Mouse (Mus musculus): Measurements from ENCODE around the gene Plekhm1. TPM values are rescaled to one million over a fixed set of nuclear protein-coding genes. Genes with fewer than 3 reads are reported as not detected.

Gene Plekhm1
- polyA plus RNA-seq (2014; fragmentation: Illumina TruSeq; extraction: RNeasy Lipid Tissue Mini Kit (QIAGEN cat#74804); ENCODE audit: low read depth, low replicate concordance), result 2.6 TPM

DNA sequence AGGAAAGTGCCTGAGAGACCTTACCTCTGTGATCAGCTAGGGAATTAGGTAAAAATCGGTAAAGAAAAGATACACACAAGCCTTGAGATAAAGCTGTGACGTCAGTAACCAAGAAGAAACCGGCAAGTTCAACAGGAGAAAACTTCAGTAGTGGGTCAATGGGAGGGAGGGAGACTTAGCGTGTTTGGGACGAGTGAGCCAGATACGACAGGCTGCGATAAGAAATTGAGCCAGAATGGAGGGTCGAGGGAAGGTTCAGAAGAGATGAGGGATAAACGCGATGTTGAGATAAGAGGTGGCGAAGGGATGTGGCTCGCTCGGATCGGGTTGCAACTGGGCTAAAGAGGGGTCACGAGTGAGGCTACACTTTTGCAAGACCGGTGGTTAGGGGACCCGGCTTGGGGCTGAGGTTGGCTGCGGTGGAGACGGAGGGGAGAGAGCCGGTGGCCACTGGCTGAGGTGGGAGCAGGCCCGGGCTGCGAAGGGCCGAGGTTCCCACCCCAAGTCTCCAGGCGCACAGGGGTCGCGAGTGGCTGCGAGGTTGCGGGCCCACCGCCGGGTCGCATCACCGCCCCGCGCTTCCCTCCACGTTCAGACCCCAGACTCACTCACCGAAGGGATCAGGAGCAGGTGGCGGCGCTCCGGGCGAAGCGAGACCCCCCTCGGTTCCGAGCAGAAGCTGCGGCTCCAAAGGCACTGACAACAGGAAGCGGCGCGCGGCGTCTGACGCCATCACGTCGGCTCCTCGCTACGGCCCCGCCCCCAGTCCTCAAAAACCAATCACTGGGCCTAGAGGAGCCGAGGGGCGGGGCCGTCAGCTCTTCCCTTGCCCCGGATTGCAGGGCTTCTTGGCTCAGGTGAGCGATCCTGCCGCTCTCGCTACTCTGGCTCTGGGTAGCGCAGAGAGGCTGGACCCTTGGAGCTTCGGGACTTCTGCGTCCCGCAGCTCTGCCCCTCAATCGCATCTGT is at the start of gene Plekhm1:
Gene Plekhm1 (minus strand): TSS at position 707 of the 969 bp plus-strand sequence.

DNA sequence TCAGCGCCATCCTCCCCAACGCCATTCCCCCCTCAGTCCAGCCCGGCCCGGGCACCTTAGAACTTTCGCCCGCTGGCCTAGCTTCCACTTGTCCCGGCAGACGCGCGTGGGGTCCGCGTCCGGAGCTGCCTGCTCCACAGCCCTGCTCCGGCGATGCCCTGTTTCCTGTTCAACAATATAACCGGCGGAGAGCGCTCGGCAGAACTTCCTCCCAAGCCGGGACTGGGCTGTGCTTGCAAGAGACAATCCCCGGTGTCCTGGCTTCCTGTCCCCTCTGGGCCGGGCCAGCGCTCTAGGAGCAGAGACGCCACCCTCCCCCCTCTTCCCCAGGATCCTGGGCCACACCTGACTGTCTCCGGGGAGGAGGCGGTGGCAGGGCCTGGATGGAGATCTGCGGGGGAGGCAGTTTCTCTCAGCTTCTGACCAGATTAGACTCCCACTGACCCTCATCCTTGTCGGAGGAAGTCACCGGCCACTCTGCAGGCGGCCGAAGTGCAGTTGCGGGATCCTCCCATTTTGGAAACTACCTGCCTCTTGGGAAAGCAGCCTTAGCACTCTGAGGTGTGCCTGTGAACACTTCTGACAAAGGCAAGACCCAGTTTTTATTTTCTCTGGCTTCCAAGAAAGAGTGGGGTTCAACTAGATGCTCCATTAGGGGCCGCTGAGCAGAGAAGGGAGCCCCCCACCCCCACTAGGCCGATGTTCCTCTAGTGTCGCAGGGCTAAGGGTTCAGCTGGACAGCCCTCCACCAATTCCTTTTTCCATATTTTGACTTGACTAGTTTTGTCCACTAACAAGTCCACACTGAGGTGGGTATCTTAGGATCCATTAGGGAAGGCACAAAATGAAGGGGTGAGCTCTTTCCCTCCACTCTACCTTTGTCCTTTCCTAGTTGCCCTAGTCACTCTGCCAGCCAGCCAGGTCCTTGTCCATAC is 49.0 kb downstream of the Plekhm1 start, which contains the start of gene Arhgap27:
Gene Arhgap27 (minus strand): TSS at position 479 of the 935 bp plus-strand sequence.

Other genes starting within 250 kb of the Plekhm1 start
- 2.2 TPM for gene Fmnl1, start 241.6 kb downstream of the Plekhm1 start, polyA plus RNA-seq (2014; fragmentation: Illumina TruSeq; extraction: RNeasy Lipid Tissue Mini Kit (QIAGEN cat#74804); ENCODE audit: low read depth, low replicate concordance)
- gene 1700023F06Rik, start 204.1 kb downstream of the Plekhm1 start, polyA plus RNA-seq (2014; fragmentation: Illumina TruSeq; extraction: RNeasy Lipid Tissue Mini Kit (QIAGEN cat#74804); ENCODE audit: low read depth, low replicate concordance), result not detected
- not detected for gene Spata32, start 194.3 kb downstream of the Plekhm1 start, polyA plus RNA-seq (2014; fragmentation: Illumina TruSeq; extraction: RNeasy Lipid Tissue Mini Kit (QIAGEN cat#74804); ENCODE audit: low read depth, low replicate concordance)
- not detected for gene Map3k14, start 145.2 kb downstream of the Plekhm1 start, polyA plus RNA-seq (2014; fragmentation: Illumina TruSeq; extraction: RNeasy Lipid Tissue Mini Kit (QIAGEN cat#74804); ENCODE audit: low read depth, low replicate concordance)
- gene Arhgap27, start 49.0 kb downstream of the Plekhm1 start, polyA plus RNA-seq (2014; fragmentation: Illumina TruSeq; extraction: RNeasy Lipid Tissue Mini Kit (QIAGEN cat#74804); ENCODE audit: low read depth, low replicate concordance), result 0.23 TPM
- not detected for gene Lrrc37a, start 91.9 kb upstream of the Plekhm1 start, polyA plus RNA-seq (2014; fragmentation: Illumina TruSeq; extraction: RNeasy Lipid Tissue Mini Kit (QIAGEN cat#74804); ENCODE audit: low read depth, low replicate concordance)
- not detected for gene Gm884, start 208.5 kb upstream of the Plekhm1 start, polyA plus RNA-seq (2014; fragmentation: Illumina TruSeq; extraction: RNeasy Lipid Tissue Mini Kit (QIAGEN cat#74804); ENCODE audit: low read depth, low replicate concordance)
- not detected for gene Lyzl6, start 226.2 kb upstream of the Plekhm1 start, polyA plus RNA-seq (2014; fragmentation: Illumina TruSeq; extraction: RNeasy Lipid Tissue Mini Kit (QIAGEN cat#74804); ENCODE audit: low read depth, low replicate concordance)
- gene Rprml, start 236.9 kb upstream of the Plekhm1 start, polyA plus RNA-seq (2014; fragmentation: Illumina TruSeq; extraction: RNeasy Lipid Tissue Mini Kit (QIAGEN cat#74804); ENCODE audit: low read depth, low replicate concordance), result not detected